Mouse (Mus musculus): ENCODE results near the gene B9d2.
A peak's percentile ranks its signal among the peaks of the same experiment; 100 is the strongest.
"Not testable (repeated sequence)": the region's sequence is repeated elsewhere in the genome, so short reads cannot be mapped to it uniquely, and the experiment has no call there.

B9d2 gene

GRCm38 (mm10) chr7:25704716-25705364 lies 24.3 kb downstream of the B9d2 start:
- DNase-seq, result no peak

DNA sequence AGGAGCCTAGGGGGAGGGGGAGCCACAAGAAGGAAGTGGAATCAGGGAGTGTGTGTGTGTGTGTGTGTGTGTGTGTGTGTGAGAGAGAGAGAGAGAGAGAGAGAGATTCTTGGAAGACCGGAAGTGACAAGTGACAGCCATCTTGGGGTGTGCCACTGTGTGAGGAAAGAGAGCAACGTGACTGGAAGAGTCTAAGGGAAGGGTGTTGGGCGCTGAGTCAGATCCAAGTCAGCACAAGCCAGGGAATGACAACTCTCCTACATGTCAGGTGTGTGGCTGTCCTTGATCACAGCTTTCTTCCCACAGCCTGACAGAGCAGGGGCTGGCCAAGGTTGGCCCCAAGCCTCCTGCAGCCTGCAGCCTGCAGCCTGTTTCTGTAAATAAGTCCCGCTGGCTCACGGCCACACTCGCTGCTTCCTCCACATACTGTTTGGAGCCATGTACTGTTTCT lies 25.2 kb downstream of the B9d2 start:
- peak; percentile 53 for DNase-seq

- DNase-seq, result no peak
Measured at GRCm38 (mm10) chr7:25706578-25707170, 26.1 kb downstream of the B9d2 start.

- DNase-seq, result peak; percentile 57
Measured at GRCm38 (mm10) chr7:25707581-25708292, 27.2 kb downstream of the B9d2 start.

- DNase-seq, result peak; percentile 54
Measured at GRCm38 (mm10) chr7:25709961-25710360, 29.4 kb downstream of the B9d2 start.

- peak; percentile 25 for DNase-seq
Measured at GRCm38 (mm10) chr7:25710519-25711130, 30.0 kb downstream of the B9d2 start.

DNA sequence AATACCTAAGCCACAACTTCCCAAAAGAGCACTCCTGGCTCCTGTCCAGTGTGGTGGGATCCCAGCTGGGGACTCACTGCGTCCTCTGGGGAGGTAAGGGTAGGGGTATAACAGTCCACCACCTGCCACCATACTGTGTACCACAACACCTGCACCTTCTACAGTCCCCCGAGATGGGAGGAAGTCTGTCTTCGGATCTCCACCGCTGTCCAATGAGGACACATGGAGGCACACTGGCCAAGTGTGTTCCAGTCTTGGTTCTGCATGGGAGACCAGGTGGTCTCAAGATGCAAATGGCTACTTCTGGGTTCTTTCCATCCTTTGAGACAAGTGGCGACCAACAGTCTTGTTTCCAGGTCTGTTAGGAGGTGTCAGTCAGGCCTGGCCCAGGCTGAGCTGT lies 30.6 kb downstream of the B9d2 start:
- no peak for DNase-seq

GRCm38 (mm10) chr7:25711731-25712197 lies 31.2 kb downstream of the B9d2 start:
- DNase-seq, result no peak

- no peak for DNase-seq
Measured at GRCm38 (mm10) chr7:25712801-25713200, 32.2 kb downstream of the B9d2 start.

DNA sequence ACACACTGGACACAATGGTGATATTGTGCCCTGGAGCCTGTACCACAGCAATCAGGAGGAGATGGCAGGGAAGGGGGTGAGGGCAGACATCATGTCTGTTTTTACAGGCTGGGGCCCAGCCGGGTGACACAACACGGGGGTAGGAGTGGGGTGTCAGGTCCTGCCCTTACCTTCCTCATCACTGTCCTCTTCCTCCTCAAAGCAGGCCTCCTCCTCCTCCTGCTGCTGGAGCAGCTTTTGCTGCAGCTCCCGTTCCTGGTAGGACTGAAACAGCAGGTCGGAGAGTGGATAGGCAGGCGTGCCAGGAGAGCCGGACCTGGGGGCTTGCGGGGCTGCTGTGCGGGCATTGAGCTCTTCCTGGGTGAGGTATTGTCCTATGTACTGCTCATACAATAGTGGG lies 34.0 kb downstream of the B9d2 start:
- DNase-seq, result no peak

DNA sequence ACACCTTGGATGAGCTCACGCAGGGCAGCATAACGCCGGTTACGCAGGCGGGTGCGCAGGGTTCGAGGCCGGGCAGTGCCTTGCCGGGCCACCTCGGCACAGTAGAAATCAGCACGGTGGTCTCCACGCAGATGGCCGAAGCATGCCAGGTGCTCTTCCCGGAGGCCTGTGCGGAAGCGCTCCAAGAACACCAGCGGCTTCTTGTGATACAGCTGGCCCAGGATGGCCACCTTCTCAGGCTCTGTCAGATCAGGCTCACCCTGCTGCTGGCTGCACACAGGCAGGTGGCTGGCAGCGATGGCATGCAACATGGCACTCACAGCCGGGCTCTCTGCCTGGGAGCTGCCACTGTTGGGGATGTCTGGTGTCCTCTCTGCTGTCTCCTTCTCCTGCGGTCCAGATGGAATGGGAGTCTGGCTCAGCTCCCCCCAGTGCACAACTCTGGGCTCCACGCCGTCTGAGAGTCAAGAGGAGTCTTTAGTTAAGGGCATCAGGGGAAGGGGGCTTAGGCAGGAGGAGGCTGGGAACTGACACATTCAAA lies 35.2 kb downstream of the B9d2 start:
- no peak for DNase-seq

GRCm38 (mm10) chr7:25717478-25717877 lies 36.9 kb downstream of the B9d2 start:
- DNase-seq, result no peak

DNA sequence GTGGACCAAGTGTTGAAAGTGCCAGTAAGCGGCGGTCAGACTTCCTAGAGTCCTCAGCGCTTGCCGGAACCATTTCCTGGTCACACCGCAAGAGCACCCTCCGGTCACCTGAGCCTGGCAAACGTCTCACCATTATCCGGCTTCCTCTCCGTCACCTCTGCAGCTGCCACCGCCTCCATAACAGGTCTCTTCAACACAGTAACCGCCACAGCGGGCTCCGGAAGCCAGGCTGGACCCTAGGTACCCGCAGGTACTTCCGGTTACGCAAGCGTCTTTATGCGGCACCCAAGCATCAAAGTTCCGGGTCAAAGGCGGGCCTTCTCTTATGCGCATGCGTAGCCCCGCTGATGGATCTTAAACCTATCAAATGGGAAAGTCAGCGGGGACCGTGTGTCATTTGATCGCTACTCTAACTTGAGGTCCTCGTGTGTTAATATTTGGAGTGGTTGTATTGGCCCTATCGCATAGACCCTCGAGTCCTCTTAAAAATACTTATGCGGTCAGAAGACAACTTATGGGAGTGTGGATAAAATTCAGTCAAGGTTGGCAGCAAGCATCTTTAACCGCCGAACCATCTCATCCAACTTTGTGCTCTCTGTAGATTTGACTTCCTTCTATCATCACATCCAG lies 38.3 kb downstream of the B9d2 start, which contains the start of gene Ccdc97:
Gene Ccdc97, minus strand, starts transcription at position 301 of the 630 bp plus-strand sequence.
- DNase-seq, result peak; percentile 94

GRCm38 (mm10) chr7:25719761-25720610 lies 39.4 kb downstream of the B9d2 start:
- peak; percentile 78 for DNase-seq

- DNase-seq, result no peak
Measured at GRCm38 (mm10) chr7:25720760-25721159, 40.2 kb downstream of the B9d2 start.

- DNase-seq, result not testable (repeated sequence)
Measured at GRCm38 (mm10) chr7:25721776-25722175, 41.2 kb downstream of the B9d2 start.

GRCm38 (mm10) chr7:25725886-25726285 lies 45.3 kb downstream of the B9d2 start:
- DNase-seq, result no peak

DNA sequence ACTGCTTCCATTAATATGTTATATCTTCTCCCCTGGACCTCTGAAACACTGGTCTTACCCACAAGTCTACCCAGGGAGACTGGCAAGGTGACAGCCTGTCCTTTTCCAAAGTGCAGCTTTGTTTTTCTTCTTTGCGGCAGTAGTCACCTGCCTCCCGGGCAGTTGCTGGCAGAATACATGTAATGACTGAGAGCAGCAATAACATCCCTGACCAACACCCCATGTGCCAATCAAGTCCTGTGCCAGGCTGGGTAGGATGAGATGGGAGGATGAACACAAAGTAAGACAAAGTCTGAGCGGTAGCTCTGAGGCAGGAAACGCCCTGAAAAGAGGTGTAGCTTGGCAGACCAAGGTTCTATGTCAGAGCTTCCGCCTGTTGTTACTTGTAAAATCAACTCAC lies 47.2 kb downstream of the B9d2 start:
- DNase-seq, result no peak

GRCm38 (mm10) chr7:25729396-25729795 lies 48.8 kb downstream of the B9d2 start:
- no peak for DNase-seq

- no peak for DNase-seq
Measured at GRCm38 (mm10) chr7:25729862-25730261, 49.3 kb downstream of the B9d2 start.

DNA sequence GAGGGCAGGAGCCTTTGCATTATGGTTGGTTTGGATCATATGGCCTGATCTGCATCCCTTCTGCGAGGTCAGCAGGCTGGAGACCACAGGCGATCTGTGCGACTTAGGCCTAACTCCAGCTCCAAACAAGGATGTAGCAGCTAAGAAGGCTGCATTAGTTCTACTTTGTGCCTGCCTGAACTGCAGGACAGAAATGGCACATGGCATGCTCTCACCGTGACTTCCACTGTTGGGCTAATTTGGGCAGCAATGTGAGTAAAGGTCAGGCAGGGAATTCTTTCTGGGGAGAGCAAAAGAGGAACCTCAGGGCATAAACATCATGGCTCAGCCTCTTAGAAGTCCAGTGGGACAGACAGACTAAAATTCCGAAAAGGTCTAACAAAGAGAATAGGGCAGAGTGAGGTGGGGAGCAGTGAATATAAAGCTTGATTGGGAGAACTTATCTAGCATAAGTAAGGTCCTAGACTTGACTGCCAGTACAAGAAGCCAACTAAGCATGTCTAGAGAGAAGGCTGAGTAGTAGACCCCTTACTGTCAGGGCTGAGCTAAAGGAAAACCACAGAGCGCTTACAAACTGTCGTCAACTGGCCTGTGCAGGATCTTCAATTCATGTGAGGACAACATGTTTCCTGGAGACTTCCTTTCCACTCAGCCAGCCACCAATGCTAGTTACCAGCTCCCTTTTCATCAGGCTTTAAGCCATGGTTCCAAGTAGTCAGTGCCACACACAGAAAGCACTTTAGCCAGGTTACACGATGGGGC lies 50.9 kb downstream of the B9d2 start:
- no peak for DNase-seq
